Comparison of ENCODE assay signal across 9 mouse cellular contexts in the genomic region with DNA sequence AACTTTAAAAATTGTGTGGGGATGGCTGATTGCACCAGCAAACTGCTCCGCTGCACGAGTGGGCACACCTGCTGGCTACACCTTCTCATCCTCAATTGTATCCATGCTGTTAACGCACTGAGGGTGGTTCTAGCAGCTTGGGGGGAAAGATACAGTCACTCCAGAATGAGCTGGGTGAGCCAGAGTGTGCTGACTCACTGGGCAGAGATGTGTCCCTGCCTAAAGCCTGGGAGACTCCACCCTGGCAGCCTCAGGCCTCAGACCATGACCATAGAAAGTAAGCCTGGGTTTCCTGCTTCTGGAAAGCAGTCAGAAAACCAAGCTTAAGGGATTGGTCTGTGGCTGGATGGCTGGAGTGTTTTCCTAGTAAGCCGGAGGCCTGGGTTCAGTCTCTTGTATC. TPM values are rescaled to one million over a fixed set of nuclear protein-coding genes. Genes with fewer than 3 reads are reported as not detected.
DNase-seq lines count a peak whose midpoint lies in the region; ATAC-seq lines count a peak whose summit lies in the region.
"Had no signal": no experiment of that assay in that cellular context is flagged by ENCODE, and none has a peak within 500 bp of the region (broad histone marks: within the 10 kb centered on the region; RNA-seq: fewer than 3 reads in every experiment).

No protein-coding gene starts in this region.

- no peaks in the 10 kb centered on the region for H3K27me3 ChIP-seq in forebrain, embryonic 13.5 days
- no peaks in the 10 kb centered on the region for H3K27me3 ChIP-seq in hindbrain, embryonic 15.5 days

- DNase-seq in spleen, adult 12 weeks (ENCODE audit: low spot score), result peak; percentile 58
- DNase-seq in spleen, adult 18-20 months, result no peak
- peak; percentile 26 for DNase-seq in lung, postnatal 14 days
- DNase-seq in spleen, postnatal 4 days (ENCODE audit: low spot score in 2 of 2), result peak; percentile 76 to 80
- DNase-seq in B cell, adult 2 months, result no peak
- no peak for DNase-seq in left cerebral cortex, adult 18-20 months (ENCODE audit: low spot score in 2 of 2)

- H3K9ac ChIP-seq in forebrain, embryonic 13.5 days, result 0 out of 2 replicates have a peak overlapping the region, but pooled peaks have one; percentile 9
- H3K9ac ChIP-seq in hindbrain, embryonic 15.5 days, result no peak overlapping the region

- WGBS in forebrain, embryonic 13.5 days, result 50% methylated on average over 4 of the region's 4 CpGs
- 43% methylated on average over 4 of the region's 4 CpGs for WGBS in hindbrain, embryonic 15.5 days

- peaks cover 31% of the 10 kb centered on the region for H3K4me1 ChIP-seq in forebrain, embryonic 13.5 days
- H3K4me1 ChIP-seq in hindbrain, embryonic 15.5 days (replicated peaks), result peaks cover 40% of the 10 kb centered on the region

- H3K9me3 ChIP-seq in forebrain, embryonic 13.5 days (replicated peaks), result no peaks in the 10 kb centered on the region
- no peaks in the 10 kb centered on the region for H3K9me3 ChIP-seq in hindbrain, embryonic 15.5 days

- H3K4me2 ChIP-seq in forebrain, embryonic 13.5 days, result no peak overlapping the region
- H3K4me2 ChIP-seq in hindbrain, embryonic 15.5 days, result no peak overlapping the region

- no peak for ATAC-seq in forebrain, embryonic 13.5 days
- no peak for ATAC-seq in hindbrain, embryonic 15.5 days (ENCODE audit: low FRiP score, low read depth)

- H3K27ac ChIP-seq in forebrain, embryonic 13.5 days, result peak overlapping the region; percentile 14; the same call in 1 of the 2 replicates
- peak overlapping the region; percentile 67 for H3K27ac ChIP-seq in hindbrain, embryonic 15.5 days (replicated peaks)

- H3K4me3 ChIP-seq in forebrain, embryonic 13.5 days, result no peak overlapping the region
- H3K4me3 ChIP-seq in hindbrain, embryonic 15.5 days, result no peak overlapping the region

- H3K36me3 ChIP-seq in forebrain, embryonic 13.5 days (ENCODE audit: poor library complexity, severe bottlenecking), result no peaks in the 10 kb centered on the region
- H3K36me3 ChIP-seq in hindbrain, embryonic 15.5 days, result no peaks in the 10 kb centered on the region

RNA-seq across cellular contexts. Expression of a gene that starts 23.2 kb away (rescaled TPM):
- 19.2 and 22.0 TPM in 2 replicates for polyA plus RNA-seq in forebrain, embryonic 13.5 days (2015; fragmentation: Nextera tagmentation; extraction: Ambion mirVana)
- 32.5 and 34.3 TPM in 2 replicates for polyA plus RNA-seq in hindbrain, embryonic 15.5 days (2015; fragmentation: Nextera tagmentation; extraction: Ambion mirVana)
- 10 to 100 TPM; 29.2 to 30.4 TPM for total RNA-seq in left cerebral cortex, adult 18-20 months (2021)

RNA-seq across cellular contexts. Expression of a gene that starts 51.7 kb away (rescaled TPM):
- 27.1 and 30.1 TPM in 2 replicates for polyA plus RNA-seq in forebrain, embryonic 13.5 days (2015; fragmentation: Nextera tagmentation; extraction: Ambion mirVana)
- 25.0 and 25.6 TPM in 2 replicates for polyA plus RNA-seq in hindbrain, embryonic 15.5 days (2015; fragmentation: Nextera tagmentation; extraction: Ambion mirVana)
- 10 to 100 TPM; 27.0 to 27.4 TPM for total RNA-seq in left cerebral cortex, adult 18-20 months (2021)

RNA-seq across cellular contexts. Expression of a gene that starts 53.7 kb away (rescaled TPM):
- not detected in 2 replicates for polyA plus RNA-seq in forebrain, embryonic 13.5 days (2015; fragmentation: Nextera tagmentation; extraction: Ambion mirVana)
- 0.12 TPM in 1 of 2 replicates, not detected in the other for polyA plus RNA-seq in hindbrain, embryonic 15.5 days (2015; fragmentation: Nextera tagmentation; extraction: Ambion mirVana)
- total RNA-seq in left cerebral cortex, adult 18-20 months (2021), result not detected
- total RNA-seq: neutrophil, adult 5-6 weeks had no signal

Comparison
In these comparisons a context has a peak if more than half of its experiments do, and no peak if none do; other contexts are left out.
1. DNase-seq: peak in spleen, adult 12 weeks (single experiment), lung, postnatal 14 days (single experiment) and spleen, postnatal 4 days (2 of 2); none in spleen, adult 18-20 months (0 of 2), B cell, adult 2 months (0 of 2) and left cerebral cortex, adult 18-20 months (0 of 2).